Mouse (Mus musculus): ENCODE data around the gene Ppif. TPM values are rescaled to one million over a fixed set of nuclear protein-coding genes. Genes with fewer than 3 reads are reported as not detected.

Gene Ppif
- total RNA-seq, 1 experiment, result 27.0 TPM

GRCm38 (mm10) chr14:25719371-25719770 lies 25.4 kb downstream of the Ppif start:
- TF ChIP-seq MAFK (IDR thresholded peaks at IDR 0.05; ENCODE audit: insufficient read depth, low read depth, low read length) (no peak), CHD2 (IDR thresholded peaks at IDR 0.05; ENCODE audit: low read depth, low read length) (no peak), HCFC1 (IDR thresholded peaks at IDR 0.05; ENCODE audit: borderline replicate concordance, insufficient read depth, low read length) (no peak), ZNF384 (IDR thresholded peaks at IDR 0.05; ENCODE audit: low read depth, low read length) (no peak), ZC3H11A (IDR thresholded peaks at IDR 0.05; ENCODE audit: borderline replicate concordance, low read depth, low read length) (no peak)
- peak; percentile 72 for DNase-seq (ENCODE audit: low read depth, low spot score)
- no peak overlapping the region for H3K27ac ChIP-seq (ENCODE audit: insufficient read depth, low read depth, low read length, poor library complexity, severe bottlenecking)
- peak overlapping the region; percentile 30; the same call in 1 of the 2 replicates for H3K9ac ChIP-seq (ENCODE audit: insufficient read depth, low read depth, low read length, poor library complexity, severe bottlenecking)
- peak overlapping the region in 1 of 2 experiments; percentile 46; a peak in 1 of 4 replicates for H3K4me3 ChIP-seq (ENCODE audit: insufficient read depth in 1 of 2, low read depth in 1 of 2, low read length in 2 of 2, poor library complexity in 1 of 2, severe bottlenecking in 1 of 2)
- in situ Hi-C loops (cut with MboI; ENCODE audit: low sequenced_read_pairs in 2 of 2, unreplicated experiment in 2 of 2), result no loop called here
- H3K9me3 ChIP-seq (ENCODE audit: control insufficient read depth, insufficient read depth, low read depth, low read length), result no peaks in the 10 kb centered on the region
- H3K4me1 ChIP-seq (ENCODE audit: control insufficient read depth in 2 of 2, insufficient read depth in 2 of 2, low read length in 2 of 2, poor library complexity in 1 of 2), result peaks cover 3 to 19% of the 10 kb centered on the region in 2 experiments; a peak in 1 of 4 replicates
- peaks cover 4% of the 10 kb centered on the region; the same call in 1 of the 2 replicates for H3K36me3 ChIP-seq (ENCODE audit: control insufficient read depth, insufficient read depth, low read length, poor library complexity, severe bottlenecking)

GRCm38 (mm10) chr14:25720962-25721707 lies 27.2 kb downstream of the Ppif start:
- Histone ChIP-seq H3K9ac (ENCODE audit: insufficient read depth, low read depth, low read length, poor library complexity, severe bottlenecking) (no peak overlapping the region), H3K4me1 (ENCODE audit: control insufficient read depth in 2 of 2, insufficient read depth in 2 of 2, low read length in 2 of 2, poor library complexity in 1 of 2) (peaks cover 3 to 23% of the 10 kb centered on the region in 2 experiments; a peak in 1 of 4 replicates), H3K27ac (ENCODE audit: insufficient read depth, low read depth, low read length, poor library complexity, severe bottlenecking) (no peak overlapping the region), H3K9me3 (ENCODE audit: control insufficient read depth, insufficient read depth, low read depth, low read length) (no peaks in the 10 kb centered on the region), H3K4me3 (ENCODE audit: insufficient read depth in 1 of 2, low read depth in 1 of 2, low read length in 2 of 2, poor library complexity in 1 of 2, severe bottlenecking in 1 of 2) (no peak overlapping the region), H3K36me3 (ENCODE audit: control insufficient read depth, insufficient read depth, low read length, poor library complexity, severe bottlenecking) (no peaks in the 10 kb centered on the region)
- in situ Hi-C loops (cut with MboI; ENCODE audit: low sequenced_read_pairs in 2 of 2, unreplicated experiment in 2 of 2), result no loop called here
- no peak for DNase-seq (ENCODE audit: low read depth, low spot score)
- TF ChIP-seq HCFC1 (IDR thresholded peaks at IDR 0.05; ENCODE audit: borderline replicate concordance, insufficient read depth, low read length), result no peak
- TF ChIP-seq CHD2 (IDR thresholded peaks at IDR 0.05; ENCODE audit: low read depth, low read length), result no peak
- TF ChIP-seq MAFK (IDR thresholded peaks at IDR 0.05; ENCODE audit: insufficient read depth, low read depth, low read length), result no peak
- TF ChIP-seq ZNF384 (IDR thresholded peaks at IDR 0.05; ENCODE audit: low read depth, low read length), result no peak
- no peak for TF ChIP-seq ZC3H11A (IDR thresholded peaks at IDR 0.05; ENCODE audit: borderline replicate concordance, low read depth, low read length)

GRCm38 (mm10) chr14:25725032-25725497 lies 31.1 kb downstream of the Ppif start:
- H3K4me1 ChIP-seq (ENCODE audit: control insufficient read depth in 2 of 2, insufficient read depth in 2 of 2, low read length in 2 of 2, poor library complexity in 1 of 2), result peaks cover 0 to 4% of the 10 kb centered on the region in 2 experiments; a peak in 1 of 4 replicates
- H3K36me3 ChIP-seq (ENCODE audit: control insufficient read depth, insufficient read depth, low read length, poor library complexity, severe bottlenecking), result 0 out of 2 replicates have a peak, but pooled peaks cover 4% of the 10 kb centered on the region
- no peak for DNase-seq (ENCODE audit: low read depth, low spot score)
- H3K9ac ChIP-seq (ENCODE audit: insufficient read depth, low read depth, low read length, poor library complexity, severe bottlenecking), result no peak overlapping the region
- TF ChIP-seq HCFC1 (IDR thresholded peaks at IDR 0.05; ENCODE audit: borderline replicate concordance, insufficient read depth, low read length), result no peak
- TF ChIP-seq ZNF384 (IDR thresholded peaks at IDR 0.05; ENCODE audit: low read depth, low read length), result no peak
- no peak for TF ChIP-seq CHD2 (IDR thresholded peaks at IDR 0.05; ENCODE audit: low read depth, low read length)
- no peak for TF ChIP-seq ZC3H11A (IDR thresholded peaks at IDR 0.05; ENCODE audit: borderline replicate concordance, low read depth, low read length)
- no peak for TF ChIP-seq MAFK (IDR thresholded peaks at IDR 0.05; ENCODE audit: insufficient read depth, low read depth, low read length)
- no peak overlapping the region for H3K27ac ChIP-seq (ENCODE audit: insufficient read depth, low read depth, low read length, poor library complexity, severe bottlenecking)
- H3K9me3 ChIP-seq (ENCODE audit: control insufficient read depth, insufficient read depth, low read depth, low read length), result no peaks in the 10 kb centered on the region
- in situ Hi-C loops (cut with MboI; ENCODE audit: low sequenced_read_pairs in 2 of 2, unreplicated experiment in 2 of 2), result no loop called here
- no peak overlapping the region for H3K4me3 ChIP-seq (ENCODE audit: insufficient read depth in 1 of 2, low read depth in 1 of 2, low read length in 2 of 2, poor library complexity in 1 of 2, severe bottlenecking in 1 of 2)

DNA sequence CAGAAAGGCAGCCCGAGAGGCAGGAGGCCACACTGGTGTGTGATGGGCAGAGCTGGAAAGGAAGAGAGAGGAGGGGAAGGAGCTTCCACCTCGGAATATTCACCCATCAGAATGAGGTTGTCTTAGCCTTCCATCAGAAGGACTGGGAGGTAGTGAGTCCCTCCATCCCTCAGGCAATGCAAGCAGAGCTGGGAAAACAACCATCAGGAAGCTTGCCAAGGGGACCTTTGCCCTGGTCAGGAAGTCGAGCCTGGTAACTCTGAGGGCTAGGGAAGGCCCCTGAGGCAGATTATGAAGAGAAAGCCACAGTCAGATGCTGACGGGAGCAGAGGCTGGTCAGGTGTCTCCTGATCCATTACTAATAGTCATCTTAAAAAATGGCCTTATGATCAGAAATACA lies 31.7 kb downstream of the Ppif start:
- H3K9me3 ChIP-seq (ENCODE audit: control insufficient read depth, insufficient read depth, low read depth, low read length), result no peaks in the 10 kb centered on the region
- in situ Hi-C loops (cut with MboI; ENCODE audit: low sequenced_read_pairs in 2 of 2, unreplicated experiment in 2 of 2), result no loop called here
- DNase-seq (ENCODE audit: low read depth, low spot score), result no peak
- H3K4me1 ChIP-seq (ENCODE audit: control insufficient read depth in 2 of 2, insufficient read depth in 2 of 2, low read length in 2 of 2, poor library complexity in 1 of 2), result peaks cover 0 to 4% of the 10 kb centered on the region in 2 experiments; a peak in 1 of 4 replicates
- TF ChIP-seq CHD2 (IDR thresholded peaks at IDR 0.05; ENCODE audit: low read depth, low read length), result no peak
- TF ChIP-seq HCFC1 (IDR thresholded peaks at IDR 0.05; ENCODE audit: borderline replicate concordance, insufficient read depth, low read length), result no peak
- TF ChIP-seq ZNF384 (IDR thresholded peaks at IDR 0.05; ENCODE audit: low read depth, low read length), result no peak
- no peak for TF ChIP-seq ZC3H11A (IDR thresholded peaks at IDR 0.05; ENCODE audit: borderline replicate concordance, low read depth, low read length)
- no peak for TF ChIP-seq MAFK (IDR thresholded peaks at IDR 0.05; ENCODE audit: insufficient read depth, low read depth, low read length)
- H3K27ac ChIP-seq (ENCODE audit: insufficient read depth, low read depth, low read length, poor library complexity, severe bottlenecking), result no peak overlapping the region; the same call in 1 of the 2 replicates
- 0 out of 2 replicates have a peak, but pooled peaks cover 4% of the 10 kb centered on the region for H3K36me3 ChIP-seq (ENCODE audit: control insufficient read depth, insufficient read depth, low read length, poor library complexity, severe bottlenecking)
- no peak overlapping the region for H3K9ac ChIP-seq (ENCODE audit: insufficient read depth, low read depth, low read length, poor library complexity, severe bottlenecking)
- H3K4me3 ChIP-seq (ENCODE audit: insufficient read depth in 1 of 2, low read depth in 1 of 2, low read length in 2 of 2, poor library complexity in 1 of 2, severe bottlenecking in 1 of 2), result no peak overlapping the region

All from ES-E14 (cell line).